Mouse (Mus musculus) liver, postnatal 0 days (tissue): ENCODE measurements around the gene Borcs8. TPM values are rescaled to one million over a fixed set of nuclear protein-coding genes. Genes with fewer than 3 reads are reported as not detected.

Experiments used
- ATAC-seq: fragments of 200-750 bp; cut with Nextera tagmentation; 2 replicates; pipeline ENCODE4 v1.8.0; 2017; ENCODE audit warnings: mild to moderate bottlenecking, moderate library complexity
- DNase-seq: peaks from one replicate; pipeline ENCODE4 v3.0.0-alpha.2; 2016
- H3K27ac ChIP-seq: fragments of 300-500 bp; sonication (generic); 2 replicates; pipeline ENCODE4 v1.5.1; 2014; ENCODE audit warnings: antibody characterized with exemption, moderate library complexity, mild to moderate bottlenecking, low read depth
- H3K27me3 ChIP-seq: fragments of 300-500 bp; sonication (generic); 2 replicates; pipeline ENCODE4 v1.6.1; 2014; ENCODE audit warnings: low read length, control low read depth, mixed read lengths; ENCODE audit not compliant: insufficient read depth
- H3K36me3 ChIP-seq: fragments of 300-500 bp; sonication (generic); replicated peaks from 2 replicates; pipeline ENCODE4 v1.6.1; 2014; ENCODE audit warnings: mild to moderate bottlenecking, control low read depth, low read length, moderate library complexity, mixed read lengths; ENCODE audit not compliant: insufficient read depth
- H3K4me1 ChIP-seq: fragments of 300-500 bp; sonication (generic); 2 replicates; pipeline ENCODE4 v1.6.1; 2014; ENCODE audit warnings: antibody characterized with exemption, mild to moderate bottlenecking, control low read depth; ENCODE audit not compliant: insufficient read depth
- H3K4me2 ChIP-seq: fragments of 300-500 bp; sonication (generic); 2 replicates; pipeline ENCODE4 v1.6.1; 2014; ENCODE audit warnings: low read depth, mild to moderate bottlenecking, low read length, moderate library complexity, mixed read lengths
- H3K4me3 ChIP-seq: fragments of 300-500 bp; sonication (generic); 2 replicates; pipeline ENCODE4 v1.5.1; 2014; ENCODE audit warnings: low read depth, low read length
- H3K9ac ChIP-seq: fragments of 300-500 bp; sonication (generic); replicated peaks from 2 replicates; pipeline ENCODE4 v1.6.1; 2014; ENCODE audit warnings: mild to moderate bottlenecking, moderate library complexity
- H3K9me3 ChIP-seq: fragments of 300-500 bp; sonication (generic); 2 replicates; pipeline ENCODE4 v1.6.1; 2016; ENCODE audit warnings: mild to moderate bottlenecking, control low read depth, low read length, mixed read lengths
- CTCF ChIP-seq: sonication (generic); IDR thresholded peaks from 2 replicates; pipeline ENCODE4 v1.5.1; 2016; ENCODE audit warnings: antibody characterized with exemption, low read depth
- EP300 ChIP-seq: IDR thresholded peaks from 2 replicates; pipeline ENCODE4 v1.6.1; 2016; ENCODE audit warnings: antibody characterized with exemption, low read depth, mild to moderate bottlenecking
- WGBS: fragments of 180-500 bp; shearing (Covaris S2); extraction: QIAGEN DNeasy Blood & Tissue Kit; methylation state at CpG from one replicate; pipeline ENCODE4 v1.1.7; 2014; ENCODE audit not compliant: insufficient replicate concordance; 5-methylcytosine and 5-hydroxymethylcytosine counted together
- microRNA-seq: library from miRNA; unstranded; fragments of <30 nt; microRNA quantifications from one replicate; pipeline ENCODE4, GENCODE M21; 2016
- polyA plus RNA-seq: library from polyadenylated mRNA; unstranded; fragments of >200 nt; fragmentation: Nextera tagmentation; extraction: Ambion mirVana; gene quantifications from 2 replicates; pipeline ENCODE4 v1.2.1, GENCODE M21; 2015

Borcs8 gene
- polyA plus RNA-seq, 1 experiment from 2014 or later, result 18.8 TPM

GRCm38 (mm10) chr8:70195762-70196161 is 56.5 kb downstream of the Borcs8 start:
- Histone ChIP-seq H3K36me3 (peaks cover 11% of the 10 kb centered on the region), H3K27ac (no peak overlapping the region), H3K4me1 (peaks cover 34% of the 10 kb centered on the region), H3K9me3 (no peaks in the 10 kb centered on the region), H3K4me2 (no peak overlapping the region), H3K27me3 (no peaks in the 10 kb centered on the region), H3K4me3 (no peak overlapping the region), H3K9ac (no peak overlapping the region)
- TF ChIP-seq CTCF (peak; percentile 50), EP300 (no peak)
- DNase-seq, result no peak
- 73% methylated on average over 2 of the region's 2 CpGs for WGBS
- ATAC-seq, result no peak

Small RNA genes within 50 kb of the gene (microRNA-seq; reads per million reads assigned to microRNA genes)
- gene Mir7066, result not detected

Other genes with a start within 250 kb of the Borcs8 start
- gene Tssk6, start 237.3 kb upstream of the Borcs8 start, polyA plus RNA-seq, result 1.3 and 1.7 TPM in 2 replicates
- 152 TPM in 2 replicates for gene Ndufa13, start 236.9 kb upstream of the Borcs8 start, polyA plus RNA-seq
- gene Yjefn3, start 236.8 kb upstream of the Borcs8 start, polyA plus RNA-seq, result 0.72 and 0.89 TPM in 2 replicates
- gene Gatad2a, start 143.1 kb upstream of the Borcs8 start, polyA plus RNA-seq, result 19.5 and 20.7 TPM in 2 replicates
- 11.1 and 12.2 TPM in 2 replicates for gene Mau2, start 96.8 kb upstream of the Borcs8 start, polyA plus RNA-seq
- 11.7 and 11.8 TPM in 2 replicates for gene Sugp1, start 96.7 kb upstream of the Borcs8 start, polyA plus RNA-seq
- gene Tm6sf2, start 66.6 kb upstream of the Borcs8 start, polyA plus RNA-seq, result 32.5 and 38.7 TPM in 2 replicates
- 0.02 TPM in 1 of 2 replicates, not detected in the other for gene Hapln4, start 56.0 kb upstream of the Borcs8 start, polyA plus RNA-seq
- gene Ncan, start 18.6 kb upstream of the Borcs8 start, polyA plus RNA-seq, result not detected in 2 replicates
- gene Nr2c2ap, start 8.2 kb upstream of the Borcs8 start, polyA plus RNA-seq, result 13.5 and 14.9 TPM in 2 replicates
- 3.6 TPM in 2 replicates for gene Rfxank, start 345 bp upstream of the Borcs8 start, polyA plus RNA-seq
- 0.11 TPM in 1 of 2 replicates, not detected in the other for gene Mef2b, start 212 bp downstream of the Borcs8 start, polyA plus RNA-seq
- 17.3 and 20.2 TPM in 2 replicates for gene Tmem161a, start 32.9 kb downstream of the Borcs8 start, polyA plus RNA-seq
- gene Slc25a42, start 72.8 kb downstream of the Borcs8 start, polyA plus RNA-seq, result 18.5 and 19.2 TPM in 2 replicates
- gene Sugp2, start 94.7 kb downstream of the Borcs8 start, polyA plus RNA-seq, result 7.3 and 8.3 TPM in 2 replicates
- 5.3 and 6.3 TPM in 2 replicates for gene Armc6, start 95.0 kb downstream of the Borcs8 start, polyA plus RNA-seq
- gene Homer3, start 143.3 kb downstream of the Borcs8 start, polyA plus RNA-seq, result 4.3 and 5.6 TPM in 2 replicates
- gene Ddx49, start 163.0 kb downstream of the Borcs8 start, polyA plus RNA-seq, result 15.2 and 16.3 TPM in 2 replicates
- gene Cope, start 163.0 kb downstream of the Borcs8 start, polyA plus RNA-seq, result 162 and 171 TPM in 2 replicates
- gene Cers1, start 176.3 kb downstream of the Borcs8 start, polyA plus RNA-seq, result 0.12 TPM in 1 of 2 replicates, not detected in the other
- gene Gdf1, start 190.3 kb downstream of the Borcs8 start, polyA plus RNA-seq, result 0.16 TPM in 1 of 2 replicates, not detected in the other
- 6.7 and 7.1 TPM in 2 replicates for gene Upf1, start 213.8 kb downstream of the Borcs8 start, polyA plus RNA-seq
- 3.0 and 4.0 TPM in 2 replicates for gene Comp, start 234.1 kb downstream of the Borcs8 start, polyA plus RNA-seq